Mouse (Mus musculus) hindbrain, embryonic 12.5 days (tissue): Measurements from ENCODE around the gene Abhd11. TPM values are rescaled to one million over a fixed set of nuclear protein-coding genes. Genes with fewer than 3 reads are reported as not detected.
A peak's percentile ranks its signal among the peaks of the same experiment; 100 is the strongest.
"Not testable (repeated sequence)": the region's sequence is repeated elsewhere in the genome, so short reads cannot be mapped to it uniquely, and the experiment has no call there.

Experiments used
- ATAC-seq: fragments of 200-750 bp; cut with Nextera tagmentation; 2 replicates; pipeline ENCODE4 v1.8.0; 2017; ENCODE audit warnings: moderate TSS enrichment; ENCODE audit not compliant: low FRiP score
- H3K27ac ChIP-seq: fragments of 300-500 bp; sonication (generic); 2 replicates; pipeline ENCODE4 v1.5.1; 2016; ENCODE audit warnings: mild to moderate bottlenecking
- H3K27me3 ChIP-seq: fragments of 300-500 bp; sonication (generic); 2 replicates; pipeline ENCODE4 v1.6.1; 2016; ENCODE audit warnings: mild to moderate bottlenecking
- H3K36me3 ChIP-seq: fragments of 300-500 bp; sonication (generic); 2 replicates; pipeline ENCODE4 v1.6.1; 2016; ENCODE audit warnings: mild to moderate bottlenecking
- H3K4me1 ChIP-seq: fragments of 300-500 bp; sonication (generic); 2 replicates; pipeline ENCODE4 v1.6.1; 2016
- H3K4me2 ChIP-seq: fragments of 300-500 bp; sonication (generic); replicated peaks from 2 replicates; pipeline ENCODE4 v1.6.1; 2016; ENCODE audit warnings: mild to moderate bottlenecking
- H3K4me3 ChIP-seq: fragments of 300-500 bp; sonication (generic); 2 replicates; pipeline ENCODE4 v1.5.1; 2016; ENCODE audit warnings: mild to moderate bottlenecking
- H3K9ac ChIP-seq: fragments of 300-500 bp; sonication (generic); 2 replicates; pipeline ENCODE4 v1.6.1; 2016; ENCODE audit warnings: mild to moderate bottlenecking, moderate library complexity
- H3K9me3 ChIP-seq: fragments of 300-500 bp; sonication (generic); replicated peaks from 2 replicates; pipeline ENCODE4 v1.6.1; 2016; ENCODE audit warnings: mild to moderate bottlenecking
- WGBS: fragments of 180-500 bp; shearing (Covaris S2); methylation state at CpG from one replicate; pipeline ENCODE4 v1.1.7; 2016; 5-methylcytosine and 5-hydroxymethylcytosine counted together
- polyA plus RNA-seq: library from polyadenylated mRNA; unstranded; fragments of >200 nt; fragmentation: Nextera tagmentation; extraction: Ambion mirVana; gene quantifications from 2 replicates; pipeline ENCODE4 v1.2.1, GENCODE M21; 2016

Abhd11 gene
- polyA plus RNA-seq: 47.4 and 51.0 TPM in 2 replicates

DNA sequence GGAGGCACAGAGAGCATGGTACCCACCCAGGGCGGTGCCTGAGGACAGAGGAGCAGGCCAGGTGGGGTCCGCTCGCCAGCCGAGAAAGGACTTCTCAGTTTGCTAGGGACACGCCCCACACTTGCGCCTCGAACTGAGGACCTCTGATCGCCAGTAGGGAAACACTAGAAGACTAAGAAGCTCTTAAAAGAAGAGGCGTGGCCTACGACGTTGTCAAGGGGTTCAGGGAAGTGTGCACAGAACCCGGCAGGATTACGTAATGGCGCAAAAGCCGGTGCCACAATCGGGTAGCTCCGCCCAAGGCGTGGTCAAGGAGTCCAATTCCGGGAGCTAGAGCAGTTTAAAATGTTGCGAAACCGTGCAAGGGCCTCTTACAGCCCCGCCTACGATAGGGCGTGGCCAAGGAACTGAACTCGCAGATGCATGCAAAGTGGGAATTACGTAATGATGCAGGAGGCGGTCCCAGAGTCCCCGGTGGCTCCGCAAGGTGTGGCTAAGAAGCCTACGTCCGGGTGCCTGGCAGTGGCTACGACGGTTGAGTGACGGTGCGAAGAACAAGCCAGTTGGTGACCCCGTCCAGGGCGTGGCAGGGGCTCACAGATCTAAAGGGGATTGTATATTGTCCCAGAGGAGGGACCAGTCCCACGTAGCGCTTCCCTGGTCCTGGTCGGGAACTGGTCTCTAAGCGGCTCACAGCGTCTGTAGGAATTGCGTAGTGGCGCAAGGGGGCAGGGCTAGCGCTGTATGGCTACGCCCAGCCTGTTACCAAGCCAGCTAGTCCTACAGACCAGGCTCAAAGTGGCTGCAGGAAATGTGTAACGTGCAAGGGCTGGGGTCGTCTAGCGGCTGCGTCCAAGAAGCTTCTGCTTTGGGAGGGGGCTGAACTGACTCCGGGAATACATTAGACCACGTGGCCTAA lies at the start of gene Abhd11:
Abhd11 (plus strand) TSS at position 482 of the 919 bp plus-strand sequence.
- H3K36me3 ChIP-seq: no peaks in the 10 kb centered on the region; the same call in 1 of the 2 replicates
- H3K9ac ChIP-seq: peak within 1 kb of the TSS; percentile 66
- H3K4me3 ChIP-seq: peak within 1 kb of the TSS; percentile 58
- WGBS: under 1% methylated on average over 52 of the region's 52 CpGs
- no peaks in the 10 kb centered on the region for H3K9me3 ChIP-seq
- ATAC-seq: peak; percentile 90
- no peaks in the 10 kb centered on the region for H3K27me3 ChIP-seq
- peaks cover 35% of the 10 kb centered on the region for H3K4me1 ChIP-seq
- H3K27ac ChIP-seq: peak within 1 kb of the TSS; percentile 92
- H3K4me2 ChIP-seq: peak within 1 kb of the TSS; percentile 61

DNA sequence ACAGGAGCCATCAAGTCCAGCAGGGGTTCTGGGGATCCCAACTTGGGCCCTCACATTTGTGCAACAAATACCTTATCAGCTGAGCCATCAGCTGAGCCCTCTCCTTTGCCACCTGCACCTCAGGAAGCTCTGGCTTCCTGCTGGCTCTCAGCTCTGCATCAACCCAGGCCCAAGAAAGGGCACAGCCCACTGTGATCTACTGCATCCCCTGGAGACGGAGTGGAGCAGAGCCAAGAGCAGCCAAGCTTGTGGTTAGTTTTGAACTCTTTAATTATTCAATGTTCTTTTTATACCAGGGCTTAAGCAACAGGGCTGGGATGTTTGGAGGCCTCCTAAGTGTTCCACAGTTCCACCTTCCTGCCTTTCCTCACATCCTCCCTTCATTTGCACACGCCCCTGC lies 48.5 kb upstream of the Abhd11 start:
- no peak overlapping the region for H3K4me2 ChIP-seq
- no peak overlapping the region for H3K27ac ChIP-seq
- no peaks in the 10 kb centered on the region for H3K36me3 ChIP-seq
- no peaks in the 10 kb centered on the region for H3K9me3 ChIP-seq
- H3K27me3 ChIP-seq: no peaks in the 10 kb centered on the region
- H3K9ac ChIP-seq: no peak overlapping the region
- no peak overlapping the region for H3K4me3 ChIP-seq
- ATAC-seq: no peak
- 75% methylated on average over 2 of the region's 2 CpGs for WGBS
- no peaks in the 10 kb centered on the region for H3K4me1 ChIP-seq

DNA sequence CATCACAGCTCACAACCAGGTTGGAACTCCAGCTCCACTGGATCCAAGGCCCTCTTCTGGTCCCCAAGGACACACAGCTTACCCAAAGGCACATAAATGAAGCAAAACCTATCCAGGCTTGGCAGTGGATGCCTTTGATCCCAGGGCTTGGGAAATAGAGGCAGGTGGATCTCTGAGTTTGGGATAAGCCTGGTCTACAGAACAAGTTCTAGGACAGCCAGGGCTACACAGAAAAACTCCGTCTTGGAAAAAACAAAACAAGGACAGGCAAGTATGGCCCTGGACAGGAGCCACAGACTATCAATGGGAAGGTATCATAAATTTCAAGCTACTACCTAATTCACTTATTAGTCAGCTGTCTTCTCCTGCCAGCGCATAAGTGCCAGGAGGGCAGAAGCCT lies 47.4 kb upstream of the Abhd11 start:
- H3K9me3 ChIP-seq: no peaks in the 10 kb centered on the region
- H3K27me3 ChIP-seq: peaks cover under 1% of the 10 kb centered on the region; the same call in 1 of the 2 replicates
- WGBS: 94% methylated on average over 2 of the region's 2 CpGs

DNA sequence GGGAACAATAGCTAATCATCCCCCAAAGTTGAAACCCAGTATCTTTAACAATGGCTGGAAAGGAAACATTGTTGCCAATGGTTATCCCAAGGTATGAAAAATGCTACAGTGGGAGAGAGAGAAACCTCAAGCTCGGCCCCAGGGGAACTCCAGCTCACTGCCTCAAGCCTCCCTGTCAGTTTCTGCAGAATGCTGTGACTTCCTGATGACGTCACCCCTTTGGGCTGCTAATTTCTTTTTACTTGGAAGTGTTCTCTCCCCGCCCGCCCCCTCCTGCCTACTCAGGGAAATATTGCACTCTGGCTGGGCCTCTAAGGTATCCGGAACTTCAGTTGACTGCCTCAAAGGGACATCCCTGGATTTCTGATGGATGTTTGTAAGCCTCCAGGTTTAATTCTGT lies 45.4 kb upstream of the Abhd11 start:
- Histone ChIP-seq H3K9me3 (no peaks in the 10 kb centered on the region), H3K27ac (no peak overlapping the region), H3K4me1 (peaks cover 8% of the 10 kb centered on the region), H3K36me3 (no peaks in the 10 kb centered on the region), H3K4me2 (no peak overlapping the region), H3K4me3 (no peak overlapping the region), H3K9ac (no peak overlapping the region), H3K27me3 (peaks cover 3% of the 10 kb centered on the region; the same call in 1 of the 2 replicates)
- 39% methylated on average over 5 of the region's 5 CpGs for WGBS
- ATAC-seq: no peak

More for the DNA sequence above, 47.4 kb upstream of the Abhd11 start:
- Histone ChIP-seq H3K36me3 (no peaks in the 10 kb centered on the region), H3K9ac (no peak overlapping the region), H3K27ac (no peak overlapping the region), H3K4me3 (no peak overlapping the region), H3K4me1 (peaks cover 8% of the 10 kb centered on the region), H3K4me2 (no peak overlapping the region)
- ATAC-seq: no peak

DNA sequence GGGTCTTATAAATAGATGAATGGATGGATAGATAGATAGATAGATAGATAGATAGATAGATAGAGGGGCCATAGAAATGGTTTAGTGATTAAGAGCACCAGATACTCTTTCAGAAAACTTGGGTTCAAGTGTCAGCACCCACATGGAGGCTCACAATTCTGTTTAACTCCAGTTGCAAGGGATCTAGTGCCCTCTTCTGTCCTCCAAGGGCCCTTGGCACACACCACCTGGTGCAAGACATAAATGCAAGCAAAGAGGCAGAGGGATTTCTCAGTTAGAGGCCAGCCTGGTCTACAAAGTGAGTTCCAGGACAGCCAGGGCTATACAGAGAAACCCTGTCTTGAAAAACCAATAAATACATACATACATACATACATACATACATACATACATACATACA lies 44.3 kb upstream of the Abhd11 start:
- not testable (repeated sequence) for H3K4me1 ChIP-seq, H3K4me2 ChIP-seq, H3K27ac ChIP-seq, H3K9ac ChIP-seq, H3K9me3 ChIP-seq, H3K27me3 ChIP-seq, H3K4me3 ChIP-seq, H3K36me3 ChIP-seq, ATAC-seq

DNA sequence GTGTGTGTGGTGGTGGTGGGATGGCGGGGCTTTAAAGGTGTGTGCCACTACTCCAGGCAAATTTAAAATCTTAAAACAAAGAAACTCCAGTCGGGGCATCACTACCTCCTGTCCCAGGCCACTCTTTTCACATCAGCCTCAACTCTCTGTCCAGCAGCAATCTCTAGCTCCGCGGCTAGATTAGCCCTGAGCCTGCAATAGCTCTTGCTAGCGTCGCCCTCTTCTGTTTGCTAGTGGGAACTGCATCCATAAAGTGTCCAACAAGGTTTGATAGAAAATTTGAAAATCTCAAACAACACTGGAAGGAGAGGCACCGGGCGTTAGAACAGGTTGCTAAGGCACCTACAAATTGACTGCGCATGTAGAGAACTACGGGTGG lies 43.5 kb upstream of the Abhd11 start:
- WGBS: 4% methylated on average over 10 of the region's 10 CpGs
- no peak for ATAC-seq
- peaks cover 3% of the 10 kb centered on the region; the same call in 1 of the 2 replicates for H3K27me3 ChIP-seq
- peak overlapping the region; percentile 46 for H3K4me2 ChIP-seq
- peak overlapping the region; percentile 12; the same call in 1 of the 2 replicates for H3K4me3 ChIP-seq
- H3K9ac ChIP-seq: no peak overlapping the region
- no peaks in the 10 kb centered on the region for H3K9me3 ChIP-seq
- peaks cover 8% of the 10 kb centered on the region for H3K4me1 ChIP-seq
- no peaks in the 10 kb centered on the region for H3K36me3 ChIP-seq
- no peak overlapping the region for H3K27ac ChIP-seq

DNA sequence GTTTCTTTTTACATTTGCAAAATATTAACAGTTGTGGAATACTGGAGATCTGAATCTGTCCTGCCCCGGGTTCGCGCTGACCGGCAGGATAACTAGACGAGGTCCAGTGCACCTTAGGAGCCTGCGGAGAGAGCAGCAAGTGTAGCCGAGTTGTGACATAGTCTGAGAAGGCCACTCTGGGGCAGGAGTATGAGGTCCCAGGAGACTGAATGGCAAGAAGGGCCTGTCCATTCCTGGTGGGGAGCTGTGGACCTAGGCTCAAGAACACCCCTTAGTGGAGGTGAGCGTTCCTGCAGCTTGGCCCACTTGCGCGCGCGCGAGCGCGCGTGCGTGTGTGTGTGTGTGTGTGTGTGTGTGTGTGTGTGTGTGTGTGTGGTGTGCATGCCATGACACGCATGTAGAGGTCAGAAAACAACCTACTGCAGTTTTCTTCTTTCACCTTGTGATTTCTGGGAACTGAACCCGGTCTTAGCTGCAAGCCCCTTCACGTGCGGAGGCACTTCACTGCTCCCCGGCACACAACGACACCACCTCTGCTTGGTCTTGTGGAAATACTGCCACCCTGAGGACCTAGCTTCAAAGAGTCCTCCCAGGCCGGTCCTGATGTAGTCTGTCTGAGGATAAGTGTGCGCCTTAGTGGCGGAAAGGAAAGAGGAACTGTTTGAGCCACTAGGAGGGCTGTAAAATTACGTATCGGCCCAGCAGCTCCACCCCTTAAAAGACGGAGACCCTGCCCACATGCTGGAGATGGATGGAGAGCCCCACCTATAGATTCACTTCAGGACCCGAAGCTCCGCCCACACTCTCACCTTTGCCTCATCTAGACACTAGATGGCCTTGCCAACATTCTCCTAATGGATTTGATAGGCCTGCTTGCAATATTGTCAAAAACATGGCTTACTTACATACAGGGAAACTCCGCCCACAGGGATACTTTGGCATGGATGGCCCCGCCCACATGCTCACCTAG lies 42.8 kb upstream of the Abhd11 start:
- Histone ChIP-seq H3K9me3 (no peaks in the 10 kb centered on the region), H3K27ac (no peak overlapping the region), H3K4me3 (peak overlapping the region; percentile 12), H3K9ac (no peak overlapping the region), H3K4me2 (peak overlapping the region; percentile 46), H3K4me1 (peaks cover 8% of the 10 kb centered on the region), H3K36me3 (no peaks in the 10 kb centered on the region), H3K27me3 (peaks cover 3% of the 10 kb centered on the region; the same call in 1 of the 2 replicates)
- ATAC-seq: 0 out of 2 replicates have a peak, but pooled peaks have one; percentile 29
- WGBS: 6% methylated on average over 33 of the region's 33 CpGs

DNA sequence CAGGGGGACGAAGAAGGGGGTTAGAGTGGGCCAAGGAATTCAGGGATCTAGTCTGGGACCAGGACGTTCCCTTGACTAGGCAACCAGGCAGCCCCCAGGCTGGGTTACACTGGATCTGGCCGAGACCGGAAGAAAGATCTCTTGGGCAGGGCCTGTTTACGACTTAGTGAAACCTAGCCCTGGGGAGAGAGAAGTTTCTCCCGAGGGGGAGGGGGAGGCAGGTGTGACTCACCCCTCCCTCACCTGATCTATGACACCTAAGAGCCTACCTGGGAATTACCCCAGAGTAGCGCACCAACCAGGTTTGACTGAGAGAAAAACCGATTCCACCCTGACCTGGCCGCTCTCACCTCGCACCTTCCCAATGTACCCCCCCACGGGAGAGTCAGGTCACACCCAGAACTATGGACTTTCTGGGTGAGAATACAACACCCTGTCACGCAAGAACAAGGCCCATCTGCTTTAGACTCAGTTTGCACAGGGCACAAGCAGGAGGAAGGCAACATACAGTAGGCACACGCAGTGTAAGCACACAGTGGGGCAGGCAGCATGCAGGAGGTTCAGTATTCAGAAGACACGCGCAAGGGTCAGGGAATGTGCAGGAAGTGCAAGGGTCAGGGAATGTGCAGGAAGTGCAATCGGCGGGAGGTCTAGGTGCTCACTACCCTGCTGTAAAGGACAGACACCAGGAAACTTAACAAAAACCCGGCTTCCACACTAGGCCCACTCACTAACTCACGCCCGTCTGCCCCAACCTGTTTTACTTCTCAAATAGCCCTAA lies 41.6 kb upstream of the Abhd11 start:
- Histone ChIP-seq H3K4me1 (peaks cover 8% of the 10 kb centered on the region), H3K9ac (no peak overlapping the region), H3K4me2 (no peak overlapping the region), H3K36me3 (no peaks in the 10 kb centered on the region), H3K27ac (no peak overlapping the region), H3K9me3 (no peaks in the 10 kb centered on the region), H3K27me3 (peaks cover 3% of the 10 kb centered on the region; the same call in 1 of the 2 replicates), H3K4me3 (no peak overlapping the region)
- 74% methylated on average over 20 of the region's 20 CpGs for WGBS
- no peak for ATAC-seq

DNA sequence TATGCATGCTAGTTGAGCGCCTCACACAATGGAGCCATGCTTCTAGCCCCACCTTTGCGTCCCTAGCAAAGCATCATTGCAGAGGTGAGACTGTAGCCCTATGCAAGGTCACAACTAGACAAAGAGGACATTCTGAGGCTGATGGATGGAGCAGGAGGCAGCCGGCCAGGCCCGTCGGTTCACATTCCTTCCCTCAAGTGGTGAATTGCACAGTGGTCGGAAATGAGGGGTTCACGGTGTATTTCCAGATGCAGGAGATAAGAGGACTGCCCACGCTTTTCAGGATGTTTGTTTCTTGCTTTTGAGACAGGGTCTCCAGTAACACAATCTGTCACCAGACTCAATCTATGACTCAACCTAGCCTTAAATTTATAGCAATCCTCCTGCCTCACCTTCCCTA lies 38.3 kb upstream of the Abhd11 start:
- Histone ChIP-seq H3K4me1 (peaks cover 8% of the 10 kb centered on the region), H3K27me3 (peaks cover 6% of the 10 kb centered on the region; the same call in 1 of the 2 replicates), H3K9me3 (no peaks in the 10 kb centered on the region), H3K4me3 (no peak overlapping the region), H3K4me2 (no peak overlapping the region), H3K9ac (no peak overlapping the region), H3K27ac (no peak overlapping the region), H3K36me3 (no peaks in the 10 kb centered on the region)
- 83% methylated on average over 8 of the region's 8 CpGs for WGBS
- no peak for ATAC-seq

DNA sequence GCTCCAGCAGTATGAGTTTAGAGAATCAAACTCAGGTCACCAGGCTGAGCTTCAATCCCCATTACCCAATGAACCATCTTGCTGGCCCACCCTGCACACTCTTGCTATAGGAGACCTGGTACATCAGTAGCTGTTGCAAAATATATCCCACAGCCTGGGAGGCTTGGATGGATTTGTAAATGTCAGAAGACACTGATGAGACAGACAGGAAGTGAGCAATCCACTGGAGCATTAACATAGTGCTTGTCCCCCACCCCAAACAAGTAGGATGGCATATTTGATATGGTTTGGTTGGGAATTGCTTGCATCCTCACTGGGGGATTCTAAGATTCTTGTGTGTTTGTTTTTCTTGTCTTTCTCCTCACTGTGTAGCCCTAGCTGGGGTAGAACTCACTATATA lies 35.9 kb upstream of the Abhd11 start:
- H3K9me3 ChIP-seq: no peaks in the 10 kb centered on the region
- no peak overlapping the region for H3K4me3 ChIP-seq
- ATAC-seq: no peak
- H3K27me3 ChIP-seq: 0 out of 2 replicates have a peak, but pooled peaks cover 3% of the 10 kb centered on the region
- H3K36me3 ChIP-seq: no peaks in the 10 kb centered on the region
- no peak overlapping the region for H3K27ac ChIP-seq
- no peak overlapping the region for H3K9ac ChIP-seq
- no peak overlapping the region for H3K4me2 ChIP-seq
- H3K4me1 ChIP-seq: no peaks in the 10 kb centered on the region

DNA sequence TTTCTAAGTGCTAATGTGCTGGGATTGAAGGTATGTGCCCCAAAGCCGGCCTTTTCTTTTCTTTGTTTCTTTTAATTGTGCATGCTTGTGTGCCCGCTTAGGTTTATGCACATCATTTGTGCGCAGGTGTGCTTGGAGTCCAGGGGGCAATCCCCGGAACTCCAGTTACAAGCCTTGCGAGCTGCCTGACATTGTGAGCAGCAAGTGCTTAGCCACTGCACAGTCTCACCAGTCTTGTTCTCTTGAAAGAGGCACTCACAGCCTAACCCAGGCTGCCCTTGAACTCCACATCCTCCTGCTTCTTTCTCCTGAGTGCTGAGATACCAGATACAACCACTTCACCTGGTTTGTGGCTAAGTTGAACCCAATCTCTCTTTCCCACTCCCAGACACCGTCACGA lies 35.4 kb upstream of the Abhd11 start:
- no peaks in the 10 kb centered on the region for H3K36me3 ChIP-seq
- no peaks in the 10 kb centered on the region for H3K9me3 ChIP-seq
- 0 out of 2 replicates have a peak, but pooled peaks cover 3% of the 10 kb centered on the region for H3K27me3 ChIP-seq
- no peak overlapping the region for H3K9ac ChIP-seq
- 89% methylated on average over 7 of the region's 7 CpGs for WGBS
- no peaks in the 10 kb centered on the region for H3K4me1 ChIP-seq
- no peak for ATAC-seq
- H3K4me2 ChIP-seq: no peak overlapping the region
- H3K27ac ChIP-seq: no peak overlapping the region
- H3K4me3 ChIP-seq: no peak overlapping the region
